Mouse (Mus musculus) c-Kit-positive CD71-negative TER-119-negative erythroid progenitor cells, embryonic 14.5 days (primary cell): ENCODE data around the gene Emg1.

Experiments
- DNase-seq: peaks from one replicate; pipeline ENCODE4 v3.0.0-alpha.2; 2013; ENCODE audit warnings: low read depth

The Emg1 gene

DNA sequence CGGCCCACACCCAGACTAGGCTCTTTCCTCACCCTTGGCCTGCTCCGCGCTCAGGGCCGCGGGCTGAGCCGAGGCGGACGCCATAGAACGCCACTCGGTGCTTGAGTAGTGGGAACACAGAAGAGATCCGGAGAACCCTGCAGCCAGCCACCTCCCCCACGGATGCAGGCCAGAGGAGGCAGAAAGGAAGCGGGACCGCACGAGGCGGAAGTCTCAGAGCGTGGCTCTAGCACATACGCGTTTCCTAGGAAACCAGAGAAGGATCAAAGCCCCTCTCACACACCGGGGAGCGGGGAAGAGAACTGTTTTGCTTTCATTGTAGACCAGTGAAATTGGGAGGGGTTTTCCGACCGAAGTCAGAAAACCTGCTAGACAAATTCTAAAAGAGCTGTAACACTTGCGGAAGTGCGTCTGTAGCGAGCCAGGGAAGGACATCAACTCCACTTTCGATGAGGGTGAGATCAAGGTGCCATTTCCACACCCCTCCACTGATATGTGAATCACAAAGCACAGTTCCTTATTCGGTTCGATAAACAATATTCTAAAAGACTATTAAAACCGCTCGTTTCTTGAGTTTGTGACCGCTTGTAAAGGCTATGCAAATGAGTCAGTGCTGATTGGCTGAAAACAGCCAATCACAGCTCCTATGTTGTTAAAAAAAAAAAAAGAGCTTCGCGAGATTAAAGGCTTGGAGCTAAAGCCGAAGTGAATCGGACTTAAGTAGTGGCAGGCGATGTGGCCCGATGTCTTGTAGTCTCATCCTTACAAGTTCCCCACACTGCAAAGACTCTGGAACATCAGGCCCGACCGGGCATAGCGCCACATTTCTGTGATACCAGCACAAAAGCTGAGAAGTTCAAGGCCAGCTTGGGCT is 29.1 kb upstream of the Emg1 start, which contains the start of gene Grcc10:
Gene Grcc10, minus strand, starts transcription at position 487 of the 874 bp plus-strand sequence.
- peak; percentile 93 for DNase-seq

DNA sequence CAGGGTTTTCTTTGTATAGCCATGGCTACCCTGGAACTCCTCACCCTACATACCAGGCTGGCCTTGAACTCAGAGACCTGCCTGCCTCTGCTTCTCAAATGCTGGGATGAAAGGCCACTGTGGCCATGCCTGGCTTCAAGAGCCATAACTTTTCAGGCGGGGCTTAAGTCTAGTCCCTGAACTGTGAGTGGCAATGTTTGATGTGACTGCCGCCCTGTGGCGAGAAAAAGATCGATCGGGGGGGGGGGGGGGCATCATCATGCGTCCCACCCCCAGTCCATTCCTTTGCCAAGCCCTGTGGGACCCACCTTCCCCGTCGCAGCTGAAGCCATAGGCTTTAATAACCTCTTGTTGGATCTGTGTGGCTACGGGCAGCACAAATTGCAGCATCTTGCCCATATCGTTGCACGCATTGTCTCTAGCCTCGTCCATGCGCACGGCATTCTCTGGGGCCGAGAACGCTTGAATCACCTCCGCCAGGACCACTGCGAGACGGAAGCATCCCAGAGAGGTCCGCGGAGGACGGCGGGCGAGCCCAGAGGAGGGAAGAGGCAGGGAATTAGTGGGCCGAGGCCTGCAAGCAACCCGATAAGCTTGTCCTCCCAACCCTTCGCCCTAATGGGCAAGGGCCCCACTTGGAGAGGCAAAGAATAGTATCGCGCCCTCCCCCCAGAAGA is 28.4 kb upstream of the Emg1 start:
- DNase-seq, result no peak

DNA sequence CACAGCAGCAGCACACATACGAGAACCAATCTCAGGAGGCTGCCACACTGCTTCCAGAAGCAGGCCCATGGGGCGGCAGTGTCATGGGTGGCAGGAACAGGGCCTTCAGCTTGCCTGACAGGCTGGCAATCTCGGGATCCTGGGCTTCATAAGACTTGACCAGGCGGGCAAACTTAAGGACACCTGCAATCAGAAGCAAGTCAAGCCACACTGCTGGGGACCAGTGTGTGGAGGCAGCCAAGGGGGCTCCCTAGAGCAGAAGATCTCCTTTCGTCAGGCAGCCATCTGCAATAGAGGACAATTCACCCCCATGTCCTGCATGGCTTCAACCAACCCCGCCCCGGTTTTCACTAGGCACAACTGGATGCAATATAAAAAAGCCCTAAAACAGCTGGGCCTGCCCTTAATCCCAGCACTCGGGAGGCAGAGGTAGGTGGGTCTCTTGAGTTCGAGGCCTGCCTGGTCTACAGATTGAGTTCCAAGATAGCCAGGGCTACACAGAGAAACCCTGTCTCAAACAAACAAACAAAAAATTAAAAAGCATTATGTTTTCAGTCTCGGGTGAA is 27.3 kb upstream of the Emg1 start:
- DNase-seq, result no peak

DNA sequence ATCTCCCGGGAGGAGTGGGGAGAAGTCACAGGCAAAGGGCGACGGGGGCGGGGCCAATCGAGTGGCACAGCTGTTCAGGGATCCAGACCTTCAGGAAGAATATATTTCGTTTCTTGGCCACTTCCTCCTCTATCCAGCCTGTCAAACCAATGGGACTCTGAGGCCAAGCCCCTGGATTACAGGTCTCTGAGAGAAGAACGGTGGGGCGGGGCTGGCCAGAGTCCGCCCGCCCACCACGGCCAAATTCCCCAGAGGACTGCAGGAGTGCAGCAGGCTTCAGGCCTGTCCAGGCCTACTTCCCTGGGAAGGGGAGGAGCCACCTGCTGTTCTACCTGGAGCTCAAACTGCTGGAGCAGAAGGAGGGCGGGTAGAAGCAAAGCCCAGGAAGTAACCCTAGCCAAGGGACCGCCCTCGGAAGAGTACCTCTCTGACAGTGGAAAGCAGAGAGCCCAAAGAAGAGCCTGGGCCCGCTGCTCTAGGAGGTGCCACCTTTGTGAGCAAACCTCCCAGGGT is 26.6 kb upstream of the Emg1 start, which contains the start of gene Ptpn6:
Gene Ptpn6, minus strand, starts transcription at position 204 of the 513 bp plus-strand sequence.
- no peak for DNase-seq

DNA sequence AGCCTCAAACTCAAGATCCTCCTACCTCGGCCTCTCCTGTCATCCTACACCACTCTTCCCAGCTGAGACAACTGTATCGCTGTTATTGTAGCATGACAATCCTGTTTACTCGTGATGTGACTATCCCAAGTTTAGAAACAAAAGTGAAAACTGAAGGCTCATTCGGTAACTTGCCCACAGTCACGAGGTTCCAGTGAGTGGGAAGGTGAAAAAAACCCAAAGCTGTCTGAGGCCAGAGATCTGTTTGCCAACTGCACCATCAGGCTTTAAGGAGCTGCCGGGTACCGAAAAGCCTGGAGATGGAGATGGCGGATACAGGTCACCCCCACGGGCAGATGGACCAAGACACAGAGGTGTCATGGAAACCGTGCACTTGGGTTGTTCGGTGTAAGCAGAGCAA is 25.1 kb upstream of the Emg1 start:
- no peak for DNase-seq

DNA sequence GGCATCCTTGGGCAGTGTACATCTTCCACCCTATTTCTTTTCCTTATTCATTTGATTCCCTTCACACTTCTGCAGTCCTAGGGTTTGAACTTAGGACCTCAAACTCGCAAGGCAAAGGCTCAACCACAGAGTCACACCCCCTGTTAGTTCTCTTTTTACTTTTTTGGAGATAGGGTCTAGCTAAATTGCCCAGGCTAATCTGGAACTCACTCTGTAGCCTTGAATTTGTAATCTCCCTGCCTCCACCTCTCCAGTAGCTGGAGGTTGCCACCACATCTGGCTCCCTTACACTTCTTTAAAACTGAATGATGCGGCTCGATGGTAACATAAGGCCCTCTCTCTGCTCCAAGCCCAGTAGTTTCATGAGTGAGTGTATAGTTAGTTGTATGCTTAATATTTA is 22.4 kb upstream of the Emg1 start:
- no peak for DNase-seq

DNA sequence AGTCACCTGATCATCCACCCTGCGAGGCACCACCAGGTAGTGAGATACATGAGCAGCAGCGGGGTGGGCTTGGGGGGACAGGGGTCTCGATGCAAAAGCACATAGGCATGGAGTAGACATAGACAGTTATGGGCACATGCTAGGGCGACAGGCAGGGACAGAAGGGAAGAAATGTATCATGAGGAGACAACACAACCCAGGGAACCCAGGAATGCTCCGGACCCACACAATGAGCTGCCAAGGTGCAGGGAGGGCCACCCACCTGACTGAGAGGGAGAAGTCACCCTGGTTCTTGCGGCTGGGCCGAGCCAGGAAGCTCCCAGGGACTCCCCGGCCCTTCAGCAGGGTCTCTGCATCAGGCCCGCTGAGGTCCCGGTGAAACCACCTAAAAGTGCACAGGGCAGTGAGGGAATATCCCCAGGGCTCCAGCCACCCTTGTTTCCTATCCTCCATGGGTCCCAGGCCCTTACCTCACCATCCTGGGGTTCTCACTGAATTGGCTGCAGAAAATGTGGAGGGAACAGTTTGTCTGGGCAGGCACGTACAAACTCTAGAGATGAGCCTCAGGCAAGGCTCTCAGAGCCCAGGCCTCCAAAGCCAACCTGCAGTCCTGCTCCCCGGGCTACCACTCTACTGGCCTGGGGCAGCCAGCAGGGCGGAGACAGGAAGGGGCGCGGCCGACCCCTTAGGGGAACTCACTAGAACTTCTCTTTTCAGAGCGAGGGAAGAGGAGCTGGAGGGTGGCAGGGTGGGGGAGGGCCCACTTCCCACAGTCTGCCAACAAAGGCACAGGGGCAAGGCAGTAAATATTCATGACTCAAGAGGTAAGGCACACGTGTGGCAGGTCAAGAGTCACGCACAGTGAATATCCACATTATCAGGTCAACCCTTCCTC is 20.7 kb upstream of the Emg1 start:
- DNase-seq, result no peak

DNA sequence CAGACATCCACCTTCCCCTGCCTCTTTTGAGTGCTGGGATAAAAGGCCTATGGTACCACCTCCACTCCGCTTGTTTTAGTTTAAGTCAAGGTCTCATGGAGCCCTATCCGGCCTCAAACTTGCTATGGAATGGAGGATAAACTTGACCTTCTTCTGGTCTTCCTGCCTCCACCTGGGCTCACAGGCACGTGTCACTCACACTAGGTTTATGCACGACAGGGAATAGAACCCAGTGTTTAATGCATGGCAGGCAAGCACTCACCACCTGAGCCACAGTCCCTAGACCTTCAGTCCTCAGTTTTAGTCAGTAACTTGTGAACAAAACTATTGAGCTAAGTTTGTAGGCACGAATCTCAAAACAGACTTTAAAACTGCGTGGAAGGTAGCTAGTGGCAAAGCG is 19.1 kb upstream of the Emg1 start:
- no peak for DNase-seq

DNA sequence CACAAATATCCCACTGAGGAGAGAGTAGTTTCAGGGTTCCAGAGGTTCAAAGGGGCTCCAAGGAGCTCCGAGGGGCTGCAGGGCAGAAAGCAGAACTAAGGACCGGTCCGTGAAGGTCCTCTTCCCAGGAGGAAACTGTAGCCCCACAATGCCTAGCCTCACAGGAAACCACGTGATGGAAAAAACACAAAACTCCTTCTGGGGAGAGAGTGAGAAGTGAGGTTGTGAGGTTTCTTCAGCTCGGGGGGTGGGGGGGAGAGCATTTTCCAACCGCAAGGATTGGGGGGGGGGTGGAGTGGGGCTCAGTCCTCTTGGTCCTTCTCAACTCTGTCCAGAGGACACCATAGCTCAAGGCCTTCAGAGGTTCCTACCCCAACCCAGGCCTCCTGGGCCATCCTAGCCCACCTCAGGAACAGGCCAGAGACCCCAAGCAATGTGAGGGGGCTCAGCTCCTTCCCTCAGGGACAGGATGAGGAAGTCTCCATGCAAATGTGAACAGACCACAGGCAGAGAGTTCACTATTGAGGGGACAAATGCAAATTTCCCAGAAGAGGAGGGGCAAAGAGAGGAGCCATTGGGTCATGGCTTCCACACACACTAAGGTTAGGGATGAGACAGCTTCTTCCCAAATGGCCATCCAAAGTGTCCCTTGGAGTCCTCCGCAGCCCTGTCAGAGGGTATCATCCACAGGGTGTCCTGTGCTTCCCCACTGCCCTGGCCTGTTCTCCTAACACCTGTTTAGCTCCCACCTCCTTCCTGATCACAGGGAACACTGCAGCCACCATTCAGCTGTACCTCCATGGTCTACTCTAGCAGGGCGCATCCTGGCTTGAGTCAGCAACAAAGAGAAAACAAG is 18.1 kb upstream of the Emg1 start:
- peak; percentile 69 for DNase-seq

DNA sequence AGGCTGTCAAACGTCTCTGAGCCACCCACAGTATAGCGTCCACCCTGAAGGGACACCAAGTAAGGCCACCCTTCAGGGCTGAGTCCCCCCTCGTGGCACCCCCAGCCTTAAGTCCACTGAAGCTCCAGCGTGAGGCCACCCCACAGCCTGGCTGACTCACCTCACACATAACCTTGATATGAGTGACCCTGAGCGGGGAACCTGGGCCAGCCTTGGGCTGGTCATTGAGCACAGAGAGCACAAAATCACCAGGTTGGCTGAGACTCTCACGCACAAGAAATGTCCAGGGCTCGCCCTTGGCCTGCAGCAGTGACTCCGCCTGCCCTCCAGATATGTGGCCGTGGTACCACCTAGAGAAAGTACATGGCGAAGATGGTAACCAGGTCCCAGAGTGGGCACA is 16.6 kb upstream of the Emg1 start:
- DNase-seq, result no peak

DNA sequence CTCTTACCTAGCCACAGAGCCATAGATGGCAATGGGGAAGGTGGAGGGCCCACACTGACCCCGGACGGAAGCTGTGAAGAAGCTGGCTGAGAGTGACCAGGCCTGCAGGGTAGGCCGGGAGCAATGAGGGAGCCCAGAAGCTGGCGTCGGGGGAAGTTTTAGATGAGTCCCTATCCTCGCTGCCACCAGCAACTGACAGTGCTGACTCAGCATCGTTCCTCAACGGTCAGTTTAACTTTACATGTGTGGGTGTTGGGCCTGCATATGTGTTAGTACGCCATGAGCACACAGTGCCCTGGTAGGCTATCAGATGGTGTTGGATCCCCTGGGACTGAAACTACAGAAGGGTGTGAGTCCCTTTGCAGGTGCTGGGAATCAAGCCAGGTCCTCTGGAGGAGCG is 12.5 kb upstream of the Emg1 start:
- DNase-seq, result no peak

DNA sequence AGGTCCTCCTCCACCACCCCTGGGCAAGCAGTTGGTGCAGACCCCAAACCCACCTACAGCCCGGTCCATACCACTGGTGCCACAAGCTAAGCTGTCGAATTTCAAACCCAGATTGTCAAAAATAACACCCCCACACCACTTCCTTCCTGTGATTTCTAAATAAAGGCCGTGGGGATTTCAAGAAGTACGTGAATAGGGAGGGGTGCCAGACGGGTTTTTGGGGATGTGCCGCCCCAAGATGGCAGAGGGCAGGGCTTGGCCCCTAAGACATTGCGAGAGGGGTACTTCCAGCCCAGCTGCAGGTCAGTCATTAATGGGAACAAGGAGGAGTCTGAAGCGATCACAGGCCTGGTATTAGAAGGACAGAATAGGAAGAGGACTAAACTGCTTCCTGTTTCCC is 11.6 kb upstream of the Emg1 start:
- no peak for DNase-seq

DNA sequence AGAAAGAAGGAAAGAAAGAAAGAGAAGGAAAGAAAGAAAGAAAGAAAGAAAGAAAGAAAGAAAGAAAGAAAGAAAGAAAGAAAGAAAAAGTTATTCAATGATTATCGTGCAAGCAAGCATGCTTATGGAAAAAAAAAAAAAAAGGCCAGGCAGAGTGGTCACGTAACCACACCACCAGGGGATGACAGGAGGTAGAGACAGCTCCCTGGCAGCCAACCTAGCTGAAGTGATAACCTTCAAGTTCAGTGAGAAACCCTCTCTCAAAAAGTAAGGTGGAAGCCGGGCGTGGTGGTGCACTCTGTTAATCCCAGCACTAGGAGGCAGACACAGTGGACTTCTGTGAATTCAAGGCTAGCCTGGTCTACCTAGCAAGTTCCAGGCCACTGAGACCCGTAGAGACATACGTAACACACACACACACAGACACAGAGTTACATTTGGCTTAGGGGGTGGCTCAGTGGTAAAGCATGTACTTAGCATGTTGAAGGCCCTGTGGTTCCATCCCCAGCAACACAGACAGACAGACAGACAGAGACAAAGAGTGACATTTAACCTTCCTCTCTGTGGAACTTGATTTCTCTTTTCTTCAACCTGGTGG is 11.0 kb upstream of the Emg1 start:
- DNase-seq, result no peak

DNA sequence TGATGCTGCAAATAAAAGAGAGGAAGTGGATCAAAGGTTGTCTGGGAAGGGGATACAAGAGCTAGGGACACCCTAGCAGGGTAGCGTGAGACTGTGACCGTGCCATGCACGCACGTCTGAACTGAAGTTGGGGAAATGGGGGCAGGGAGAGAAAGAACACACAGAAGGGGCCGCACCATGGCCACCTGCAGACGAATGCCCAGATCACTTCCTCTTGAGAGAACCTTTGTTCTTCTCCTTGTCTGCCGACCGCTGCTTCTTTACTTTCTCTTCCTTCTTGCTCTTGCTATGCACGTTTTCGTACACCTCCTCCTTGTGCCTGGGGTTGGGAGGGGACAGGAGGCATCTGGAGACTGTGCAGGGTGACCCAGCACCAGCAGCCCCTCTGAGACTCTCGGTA is 8.9 kb upstream of the Emg1 start:
- DNase-seq, result no peak

DNA sequence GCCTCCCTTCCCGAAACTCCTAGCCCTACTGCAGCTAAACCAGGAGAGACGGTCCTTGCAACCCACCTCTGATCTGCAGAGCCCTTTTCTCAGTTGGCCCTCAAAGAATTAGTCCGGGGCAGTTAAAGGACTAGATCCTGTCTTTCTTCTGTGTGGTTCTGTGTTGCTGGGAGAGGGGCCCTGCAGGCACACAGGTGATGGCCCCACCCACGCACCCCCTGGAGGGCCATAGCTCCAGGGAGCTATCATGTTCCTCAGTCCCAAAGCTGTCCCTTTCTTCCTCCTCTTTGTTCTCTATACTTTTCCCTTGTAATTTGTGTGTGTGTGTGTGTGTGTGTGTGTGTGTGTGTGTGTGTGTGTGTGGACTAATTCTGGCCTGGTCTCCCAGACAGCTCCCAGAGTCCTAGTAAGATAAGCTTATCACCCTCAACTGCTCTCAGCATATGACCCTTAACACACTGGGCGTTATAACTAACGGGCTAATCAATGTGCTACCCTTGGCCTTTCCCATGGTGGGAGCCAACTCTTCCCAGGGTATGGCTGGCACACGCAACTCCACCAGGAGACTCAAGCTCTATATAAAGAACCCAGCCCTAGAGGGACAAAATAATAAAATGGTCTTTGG is 7.5 kb upstream of the Emg1 start:
- no peak for DNase-seq

DNA sequence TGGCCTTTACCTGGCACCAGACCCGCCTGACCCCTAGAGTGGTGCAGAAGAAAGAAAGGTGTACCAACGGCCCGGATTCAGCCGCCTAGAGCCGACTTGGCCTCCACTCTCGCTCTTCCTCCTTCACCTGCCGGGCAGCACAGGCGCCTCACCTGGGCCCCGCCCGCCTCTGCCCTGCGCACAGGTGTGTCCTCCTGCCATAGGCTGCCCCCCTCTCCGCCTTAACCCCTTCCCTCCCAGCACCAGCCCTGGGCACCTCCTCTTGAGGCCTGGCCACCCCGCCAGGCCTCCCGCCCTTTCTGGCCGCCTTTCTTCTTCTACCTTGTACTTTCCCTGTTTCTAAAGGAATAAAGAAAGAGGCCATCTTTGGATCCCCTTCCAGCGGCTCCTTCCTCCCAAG is 6.7 kb upstream of the Emg1 start:
- DNase-seq, result no peak

DNA sequence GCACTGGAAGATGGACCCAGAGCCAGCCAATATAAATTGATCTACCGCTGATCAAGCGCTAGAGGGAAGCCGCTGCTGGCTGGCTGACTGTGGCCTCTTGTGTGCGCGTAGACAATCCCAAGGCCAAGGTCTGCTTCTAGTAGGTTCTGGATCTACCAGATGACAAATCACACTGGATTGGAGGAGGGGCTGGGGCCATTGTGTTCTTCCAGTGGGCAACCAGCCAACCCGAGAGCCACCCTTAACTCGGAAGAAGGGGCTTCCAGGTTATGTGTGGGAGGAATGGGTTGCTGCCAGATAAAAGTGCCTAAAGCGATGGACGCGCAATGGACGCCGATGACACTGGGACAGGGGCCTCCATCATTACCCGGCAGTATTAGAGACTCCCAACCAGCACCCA is 6.0 kb upstream of the Emg1 start:
- no peak for DNase-seq

DNA sequence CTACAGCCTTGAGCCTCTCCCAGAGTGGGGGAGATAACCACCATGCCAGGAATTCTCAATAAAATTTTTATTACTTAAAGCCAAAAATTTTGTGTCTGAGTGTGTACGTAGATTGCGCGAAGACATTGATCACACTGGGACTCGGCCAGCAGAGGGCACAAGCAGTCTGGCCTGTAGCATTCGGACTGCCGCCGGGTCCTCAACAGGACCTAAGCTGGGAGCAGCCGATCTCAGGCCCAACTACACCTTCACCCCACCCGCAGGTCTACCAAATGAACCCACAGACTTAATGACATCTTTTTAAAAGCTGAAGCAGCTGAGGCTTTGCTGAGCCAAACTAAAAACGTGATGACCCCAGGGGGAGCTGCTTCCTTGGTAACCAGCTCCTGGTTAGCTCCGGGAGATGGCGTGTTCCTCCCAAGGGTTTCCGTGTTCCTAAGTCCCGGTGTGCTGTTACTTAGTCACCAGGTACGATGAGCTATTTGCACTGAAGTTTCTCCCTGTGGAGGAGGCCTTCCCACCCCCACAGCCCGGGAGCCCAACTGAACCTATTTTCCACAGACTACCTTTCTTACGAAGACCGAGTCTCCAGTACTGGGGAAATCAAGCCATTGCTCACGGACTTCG is 5.0 kb upstream of the Emg1 start:
- peak; percentile 52 for DNase-seq

DNA sequence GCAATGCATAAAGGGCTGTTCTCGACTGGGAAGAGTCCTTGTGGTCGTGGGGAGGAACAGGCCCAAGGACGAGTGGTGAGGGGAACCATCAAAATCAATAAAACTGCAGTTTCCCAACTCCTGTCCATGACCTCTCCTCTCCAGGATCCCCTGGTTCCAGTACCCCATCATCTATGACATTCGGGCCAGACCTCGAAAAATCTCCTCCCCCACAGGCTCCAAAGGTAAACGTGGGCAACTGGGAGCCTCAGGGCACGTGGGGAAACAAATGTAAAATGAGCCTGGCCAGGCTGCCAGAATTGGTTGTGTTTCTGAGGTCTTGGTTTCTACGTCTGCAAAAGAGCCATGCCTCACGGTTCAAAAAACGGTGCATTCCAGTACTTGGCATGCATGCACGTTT is 940 bp upstream of the Emg1 start:
- no peak for DNase-seq
